Mouse (Mus musculus) hindbrain, embryonic 13.5 days (tissue): Measurements from ENCODE around the gene Ncor1. TPM values are rescaled to one million over a fixed set of nuclear protein-coding genes. Genes with fewer than 3 reads are reported as not detected.

Source experiments
- ATAC-seq: fragments of 200-750 bp; cut with Nextera tagmentation; 2 replicates; pipeline ENCODE4 v1.8.0; 2017; ENCODE audit warnings: moderate TSS enrichment; ENCODE audit not compliant: low FRiP score
- H3K27ac ChIP-seq: fragments of 300-500 bp; sonication (generic); 2 replicates; pipeline ENCODE4 v1.5.1; 2015; ENCODE audit warnings: inconsistent platforms, mild to moderate bottlenecking, moderate library complexity
- H3K27me3 ChIP-seq: fragments of 300-500 bp; sonication (generic); 2 replicates; pipeline ENCODE4 v1.6.1; 2015; ENCODE audit warnings: mild to moderate bottlenecking, inconsistent platforms
- H3K36me3 ChIP-seq: fragments of 300-500 bp; sonication (generic); 2 replicates; pipeline ENCODE4 v1.6.1; 2015; ENCODE audit warnings: mild to moderate bottlenecking, inconsistent platforms
- H3K4me1 ChIP-seq: fragments of 300-500 bp; sonication (generic); replicated peaks from 2 replicates; pipeline ENCODE4 v1.6.1; 2015; ENCODE audit warnings: inconsistent platforms
- H3K4me2 ChIP-seq: fragments of 300-500 bp; sonication (generic); 2 replicates; pipeline ENCODE4 v1.6.1; 2015; ENCODE audit warnings: inconsistent platforms, mild to moderate bottlenecking, moderate library complexity
- H3K4me3 ChIP-seq: fragments of 300-500 bp; sonication (generic); 2 replicates; pipeline ENCODE4 v1.5.1; 2015; ENCODE audit warnings: mild to moderate bottlenecking, inconsistent platforms
- H3K9ac ChIP-seq: fragments of 300-500 bp; sonication (generic); 2 replicates; pipeline ENCODE4 v1.6.1; 2015; ENCODE audit warnings: mild to moderate bottlenecking, inconsistent platforms
- H3K9me3 ChIP-seq: fragments of 300-500 bp; sonication (generic); 2 replicates; pipeline ENCODE4 v1.6.1; 2016; ENCODE audit warnings: inconsistent platforms
- WGBS: fragments of 180-500 bp; shearing (Covaris S2); methylation state at CpG from one replicate; pipeline ENCODE4 v1.1.7; 2015; 5-methylcytosine and 5-hydroxymethylcytosine counted together
- polyA plus RNA-seq: library from polyadenylated mRNA; unstranded; fragments of >200 nt; fragmentation: Nextera tagmentation; extraction: Ambion mirVana; gene quantifications from 2 replicates; pipeline ENCODE4 v1.2.1, GENCODE M21; 2015

Ncor1 gene
- 163 and 170 TPM in 2 replicates for polyA plus RNA-seq

DNA sequence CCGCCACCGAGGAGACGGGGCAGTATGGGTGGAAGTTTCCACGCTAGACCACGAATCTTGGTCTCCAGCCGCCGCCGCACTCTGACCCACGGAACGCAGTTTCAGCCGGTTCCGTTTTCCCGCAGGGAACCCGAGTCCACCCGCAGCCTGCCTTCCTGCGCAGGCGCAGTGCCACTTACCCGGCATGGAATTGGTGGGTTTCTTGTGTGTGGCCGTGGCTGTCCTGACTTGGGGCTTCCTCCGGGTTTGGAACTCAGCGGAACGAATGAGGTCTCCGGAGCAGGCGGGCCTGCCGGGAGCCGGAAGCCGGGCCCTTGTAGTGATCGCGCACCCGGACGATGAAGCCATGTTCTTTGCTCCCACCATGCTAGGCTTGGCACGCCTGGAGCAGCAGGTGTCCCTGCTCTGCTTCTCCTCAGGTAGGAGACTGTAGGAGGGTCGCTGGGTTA, at the start of gene Ncor1, which contains the start of gene Pigl:
Gene Ncor1 (minus strand): TSS at position 266 of the 449 bp plus-strand sequence.
Gene Pigl (plus strand): TSS at position 185 of the 449 bp plus-strand sequence.
- WGBS: 0% methylated on average over 33 of the region's 33 CpGs

DNA sequence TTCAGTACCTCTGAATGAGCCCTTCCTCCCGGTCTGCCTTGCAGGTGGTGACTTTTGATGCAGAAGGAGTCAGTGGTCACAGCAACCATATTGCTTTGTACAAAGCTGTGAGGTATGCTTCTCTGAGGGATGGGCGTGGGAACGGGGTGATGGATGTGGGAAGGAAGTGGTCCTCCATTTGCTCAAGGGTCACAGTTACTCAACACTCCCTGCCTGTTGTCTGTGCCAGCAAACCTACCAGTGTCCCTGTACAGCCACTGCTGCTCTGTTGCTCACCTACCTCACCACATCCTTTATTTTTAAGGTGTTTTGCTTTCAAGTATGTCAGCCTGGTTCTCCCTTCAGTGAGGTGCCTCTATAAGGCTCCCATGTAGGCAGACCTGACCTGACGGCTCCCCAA, 49.3 kb upstream of the Ncor1 start:
- no peak for ATAC-seq
- Histone ChIP-seq H3K27me3 (no peaks in the 10 kb centered on the region), H3K36me3 (no peaks in the 10 kb centered on the region), H3K4me3 (no peak overlapping the region), H3K4me2 (no peak overlapping the region), H3K27ac (no peak overlapping the region), H3K9ac (no peak overlapping the region), H3K9me3 (no peaks in the 10 kb centered on the region), H3K4me1 (peaks cover 4% of the 10 kb centered on the region; the same call in 1 of the 2 replicates)
- 82% methylated on average over 4 of the region's 4 CpGs for WGBS

More for the DNA sequence above, at the start of gene Ncor1, which contains the start of gene Pigl:
- Histone ChIP-seq H3K36me3 (no peaks in the 10 kb centered on the region), H3K9me3 (no peaks in the 10 kb centered on the region), H3K27ac (peak within 1 kb of the TSS; percentile 98), H3K4me1 (peaks cover 21% of the 10 kb centered on the region), H3K27me3 (no peaks in the 10 kb centered on the region), H3K4me2 (peak within 1 kb of the TSS; percentile 92), H3K9ac (peak within 1 kb of the TSS; percentile 98), H3K4me3 (peak within 1 kb of the TSS; percentile 93)
- ATAC-seq: peak; percentile 60

GRCm38 (mm10) chr11:62500529-62500928, 42.2 kb upstream of the Ncor1 start:
- no peaks in the 10 kb centered on the region for H3K27me3 ChIP-seq
- WGBS: 93% methylated on average over 2 of the region's 2 CpGs
- no peaks in the 10 kb centered on the region; the same call in 1 of the 2 replicates for H3K4me1 ChIP-seq

GRCm38 (mm10) chr11:62498802-62499201, 40.5 kb upstream of the Ncor1 start:
- Histone ChIP-seq H3K4me2 (no peak overlapping the region), H3K4me3 (no peak overlapping the region), H3K4me1 (peaks cover 6% of the 10 kb centered on the region), H3K27ac (no peak overlapping the region), H3K36me3 (no peaks in the 10 kb centered on the region), H3K9ac (no peak overlapping the region), H3K27me3 (no peaks in the 10 kb centered on the region), H3K9me3 (no peaks in the 10 kb centered on the region)
- WGBS: 69% methylated on average over 2 of the region's 2 CpGs
- no peak for ATAC-seq

More at GRCm38 (mm10) chr11:62500529-62500928, 42.2 kb upstream of the Ncor1 start:
- no peak overlapping the region for H3K4me3 ChIP-seq
- no peaks in the 10 kb centered on the region for H3K36me3 ChIP-seq
- ATAC-seq: no peak
- no peak overlapping the region for H3K27ac ChIP-seq
- no peak overlapping the region for H3K4me2 ChIP-seq
- no peaks in the 10 kb centered on the region for H3K9me3 ChIP-seq
- no peak overlapping the region for H3K9ac ChIP-seq

- peaks cover 6% of the 10 kb centered on the region for H3K4me1 ChIP-seq
- no peak overlapping the region for H3K4me3 ChIP-seq
- no peak for ATAC-seq
- H3K27me3 ChIP-seq: no peaks in the 10 kb centered on the region
- H3K9ac ChIP-seq: no peak overlapping the region
- no peak overlapping the region for H3K27ac ChIP-seq
- H3K36me3 ChIP-seq: no peaks in the 10 kb centered on the region
- H3K4me2 ChIP-seq: no peak overlapping the region
- H3K9me3 ChIP-seq: no peaks in the 10 kb centered on the region
- WGBS: 48% methylated on average over 3 of the region's 3 CpGs
Observed at GRCm38 (mm10) chr11:62497181-62497580, 38.8 kb upstream of the Ncor1 start.

GRCm38 (mm10) chr11:62496151-62496715, 37.9 kb upstream of the Ncor1 start:
- Histone ChIP-seq H3K4me3 (no peak overlapping the region), H3K36me3 (no peaks in the 10 kb centered on the region), H3K27me3 (no peaks in the 10 kb centered on the region), H3K4me1 (peaks cover 6% of the 10 kb centered on the region), H3K9me3 (no peaks in the 10 kb centered on the region), H3K27ac (no peak overlapping the region), H3K9ac (no peak overlapping the region), H3K4me2 (no peak overlapping the region)
- ATAC-seq: no peak
- 56% methylated on average over 5 of the region's 5 CpGs for WGBS

- no peaks in the 10 kb centered on the region for H3K9me3 ChIP-seq
- H3K36me3 ChIP-seq: no peaks in the 10 kb centered on the region
- ATAC-seq: no peak
- no peaks in the 10 kb centered on the region for H3K27me3 ChIP-seq
- no peak overlapping the region for H3K4me2 ChIP-seq
- no peak overlapping the region for H3K9ac ChIP-seq
- 29% methylated on average over 10 of the region's 10 CpGs for WGBS
- peaks cover 6% of the 10 kb centered on the region for H3K4me1 ChIP-seq
- H3K4me3 ChIP-seq: no peak overlapping the region
- no peak overlapping the region for H3K27ac ChIP-seq
Observed at GRCm38 (mm10) chr11:62495276-62495801, 37.0 kb upstream of the Ncor1 start.

DNA sequence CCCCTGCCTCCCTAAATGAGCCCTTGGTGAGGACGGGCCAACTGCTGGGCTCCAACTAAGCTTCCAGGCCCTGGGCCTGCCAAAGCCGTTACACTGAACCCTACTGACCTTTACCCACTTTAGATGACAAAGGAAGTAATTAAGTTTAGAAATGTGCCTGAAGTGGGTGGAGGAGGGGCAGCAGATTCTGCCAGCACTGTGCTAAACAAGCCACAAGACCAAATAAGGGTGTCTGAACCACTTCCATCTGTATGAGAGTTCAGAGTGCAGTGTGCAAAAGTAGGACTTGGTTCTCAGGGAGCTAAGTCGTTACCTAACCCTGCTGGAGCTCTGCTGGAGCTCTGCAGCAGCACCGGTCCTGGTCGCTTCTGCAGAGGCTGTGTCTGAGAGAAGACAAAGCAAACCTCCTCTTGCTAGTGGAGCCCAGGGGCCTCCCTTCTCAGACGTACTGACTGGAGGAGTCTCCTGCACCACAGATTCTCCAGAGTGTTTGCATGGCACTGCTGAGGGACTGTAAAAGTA, 36.5 kb upstream of the Ncor1 start:
- H3K4me2 ChIP-seq: no peak overlapping the region
- ATAC-seq: no peak
- no peaks in the 10 kb centered on the region for H3K9me3 ChIP-seq
- H3K36me3 ChIP-seq: no peaks in the 10 kb centered on the region
- peaks cover 6% of the 10 kb centered on the region for H3K4me1 ChIP-seq
- H3K27ac ChIP-seq: no peak overlapping the region
- H3K27me3 ChIP-seq: no peaks in the 10 kb centered on the region
- H3K9ac ChIP-seq: no peak overlapping the region
- WGBS: 3% methylated on average over 6 of the region's 6 CpGs
- no peak overlapping the region for H3K4me3 ChIP-seq

- no peak overlapping the region for H3K9ac ChIP-seq
- H3K27ac ChIP-seq: no peak overlapping the region
- peaks cover 6% of the 10 kb centered on the region for H3K4me1 ChIP-seq
- WGBS: 94% methylated on average over 6 of the region's 6 CpGs
- no peaks in the 10 kb centered on the region for H3K27me3 ChIP-seq
- H3K4me3 ChIP-seq: no peak overlapping the region
- no peak for ATAC-seq
- no peak overlapping the region for H3K4me2 ChIP-seq
- H3K36me3 ChIP-seq: no peaks in the 10 kb centered on the region
- no peaks in the 10 kb centered on the region for H3K9me3 ChIP-seq
Observed at GRCm38 (mm10) chr11:62493701-62494100, 35.4 kb upstream of the Ncor1 start.

- 98% methylated on average over 10 of the region's 10 CpGs for WGBS
- Histone ChIP-seq H3K27me3 (no peaks in the 10 kb centered on the region), H3K9me3 (no peaks in the 10 kb centered on the region), H3K9ac (no peak overlapping the region), H3K36me3 (no peaks in the 10 kb centered on the region), H3K27ac (no peak overlapping the region), H3K4me3 (no peak overlapping the region), H3K4me1 (no peaks in the 10 kb centered on the region), H3K4me2 (no peak overlapping the region)
- ATAC-seq: no peak
Observed at GRCm38 (mm10) chr11:62487540-62488350, 29.4 kb upstream of the Ncor1 start.

GRCm38 (mm10) chr11:62486949-62487348, 28.6 kb upstream of the Ncor1 start:
- Histone ChIP-seq H3K27ac (no peak overlapping the region), H3K4me1 (no peaks in the 10 kb centered on the region), H3K36me3 (no peaks in the 10 kb centered on the region), H3K9ac (no peak overlapping the region), H3K4me3 (no peak overlapping the region), H3K27me3 (no peaks in the 10 kb centered on the region), H3K9me3 (no peaks in the 10 kb centered on the region), H3K4me2 (no peak overlapping the region)
- ATAC-seq: no peak
- 100% methylated on average over 1 of the region's 1 CpGs for WGBS

- no peak overlapping the region for H3K4me2 ChIP-seq
- WGBS: 91% methylated on average over 5 of the region's 5 CpGs
- no peak for ATAC-seq
- no peaks in the 10 kb centered on the region for H3K9me3 ChIP-seq
- no peak overlapping the region for H3K9ac ChIP-seq
- H3K4me1 ChIP-seq: 0 out of 2 replicates have a peak, but pooled peaks cover 2% of the 10 kb centered on the region
- H3K27ac ChIP-seq: no peak overlapping the region
- H3K36me3 ChIP-seq: no peaks in the 10 kb centered on the region
- no peak overlapping the region for H3K4me3 ChIP-seq
- no peaks in the 10 kb centered on the region for H3K27me3 ChIP-seq
Observed at GRCm38 (mm10) chr11:62479581-62479980, 21.2 kb upstream of the Ncor1 start.
